Mouse (Mus musculus) small intestine, adult 2 months (tissue): ENCODE measurements around the gene Mrpl10. TPM values are rescaled to one million over a fixed set of nuclear protein-coding genes. Genes with fewer than 3 reads are reported as not detected.

Source experiments
- H3K27ac ChIP-seq: fragments of 200-500 bp; 2 replicates; pipeline ENCODE4 v1.5.1; 2012; ENCODE audit warnings: low read depth, low read length, control low read depth, inconsistent platforms; ENCODE audit not compliant: insufficient read depth
- H3K27me3 ChIP-seq: fragments of 200-500 bp; 2 replicates; pipeline ENCODE4 v1.6.1; 2012; ENCODE audit warnings: mild to moderate bottlenecking, moderate library complexity, low read length, inconsistent platforms; ENCODE audit not compliant: control insufficient read depth, insufficient read depth
- H3K36me3 ChIP-seq: fragments of 200-500 bp; 2 replicates; pipeline ENCODE4 v1.6.1; 2012; ENCODE audit warnings: mild to moderate bottlenecking, low read length, control low read depth, inconsistent platforms; ENCODE audit not compliant: control insufficient read depth, insufficient read depth
- H3K4me1 ChIP-seq: fragments of 200-500 bp; 2 replicates; pipeline ENCODE4 v1.6.1; 2012; ENCODE audit warnings: low read length, inconsistent platforms, mixed read lengths; ENCODE audit not compliant: control insufficient read depth, insufficient read depth, insufficient read length
- H3K4me3 ChIP-seq: fragments of 200-500 bp; 2 replicates; pipeline ENCODE4 v1.5.1; 2012; ENCODE audit warnings: low read depth, mild to moderate bottlenecking, control low read depth, inconsistent platforms, low read length, moderate library complexity
- CTCF ChIP-seq: fragments of 200-500 bp; IDR thresholded peaks from 2 replicates; pipeline ENCODE4 v1.5.1; 2012; ENCODE audit warnings: low read depth, mild to moderate bottlenecking, control low read depth, inconsistent platforms, low read length, moderate library complexity, mixed read lengths; ENCODE audit not compliant: insufficient replicate concordance, insufficient read length; ENCODE audit errors: extremely low read depth
- POLR2A ChIP-seq: fragments of 200-500 bp; IDR thresholded peaks from 2 replicates; pipeline ENCODE4 v1.6.1; 2012; ENCODE audit warnings: low read depth, mild to moderate bottlenecking, control low read depth, inconsistent platforms, low read length, moderate library complexity
- WGBS: fragments of 180-500 bp; shearing (Covaris S2); methylation state at CpG from one replicate; pipeline ENCODE4 v1.1.7; 2018; 5-methylcytosine and 5-hydroxymethylcytosine counted together
- polyA plus RNA-seq: library from polyadenylated mRNA; depleted of rRNA; stranded (reverse); fragments of >200 nt; gene quantifications from 2 replicates; pipeline ENCODE4 v1.2.3, GENCODE M21; 2012

Gene Mrpl10
- polyA plus RNA-seq, 1 experiment: 59.3 TPM

GRCm38 (mm10) chr11:97063921-97064295 lies 22.5 kb downstream of the Mrpl10 start:
- Histone ChIP-seq H3K4me3 (no peak overlapping the region), H3K4me1 (peaks cover 13% of the 10 kb centered on the region), H3K27ac (no peak overlapping the region), H3K36me3 (peaks cover 56% of the 10 kb centered on the region), H3K27me3 (no peaks in the 10 kb centered on the region)
- WGBS: 59% methylated on average over 3 of the region's 3 CpGs
- peak; percentile 19; the same call in 1 of the 2 replicates for TF ChIP-seq CTCF
- TF ChIP-seq POLR2A: no peak

GRCm38 (mm10) chr11:97065538-97066295 lies 24.4 kb downstream of the Mrpl10 start:
- WGBS: 88% methylated on average over 12 of the region's 12 CpGs
- Histone ChIP-seq H3K27ac (no peak overlapping the region), H3K27me3 (no peaks in the 10 kb centered on the region), H3K4me1 (peaks cover 21% of the 10 kb centered on the region), H3K36me3 (peaks cover 40% of the 10 kb centered on the region), H3K4me3 (no peak overlapping the region)
- no peak for TF ChIP-seq CTCF
- no peak for TF ChIP-seq POLR2A

- TF ChIP-seq POLR2A (no peak), CTCF (no peak)
- Histone ChIP-seq H3K4me3 (no peak overlapping the region; the same call in 1 of the 2 replicates), H3K27me3 (no peaks in the 10 kb centered on the region), H3K36me3 (peaks cover 30% of the 10 kb centered on the region), H3K27ac (no peak overlapping the region), H3K4me1 (peaks cover 21% of the 10 kb centered on the region)
- WGBS: 51% methylated on average over 22 of the region's 22 CpGs
Observed at GRCm38 (mm10) chr11:97066656-97067360, 25.4 kb downstream of the Mrpl10 start.

GRCm38 (mm10) chr11:97069333-97069732 lies 28.0 kb downstream of the Mrpl10 start:
- Histone ChIP-seq H3K36me3 (peaks cover 28% of the 10 kb centered on the region), H3K27me3 (no peaks in the 10 kb centered on the region), H3K4me1 (peaks cover 19% of the 10 kb centered on the region), H3K4me3 (no peak overlapping the region), H3K27ac (no peak overlapping the region)
- 49% methylated on average over 1 of the region's 1 CpGs for WGBS
- no peak for TF ChIP-seq POLR2A
- TF ChIP-seq CTCF: no peak

GRCm38 (mm10) chr11:97069770-97070169 lies 28.4 kb downstream of the Mrpl10 start:
- Histone ChIP-seq H3K27me3 (no peaks in the 10 kb centered on the region), H3K4me1 (peaks cover 19% of the 10 kb centered on the region), H3K27ac (no peak overlapping the region), H3K4me3 (no peak overlapping the region), H3K36me3 (peaks cover 27% of the 10 kb centered on the region)
- TF ChIP-seq POLR2A (no peak), CTCF (no peak)
- WGBS: 19% methylated on average over 2 of the region's 2 CpGs

- peaks cover 19% of the 10 kb centered on the region for H3K4me1 ChIP-seq
- no peak overlapping the region for H3K27ac ChIP-seq
- 73% methylated on average over 1 of the region's 1 CpGs for WGBS
- H3K36me3 ChIP-seq: peaks cover 23% of the 10 kb centered on the region
- TF ChIP-seq CTCF: no peak
- TF ChIP-seq POLR2A: no peak
- H3K27me3 ChIP-seq: no peaks in the 10 kb centered on the region
- no peak overlapping the region for H3K4me3 ChIP-seq
Observed at GRCm38 (mm10) chr11:97071129-97071528, 29.8 kb downstream of the Mrpl10 start.

GRCm38 (mm10) chr11:97072533-97072932 lies 31.2 kb downstream of the Mrpl10 start:
- Histone ChIP-seq H3K27me3 (no peaks in the 10 kb centered on the region), H3K36me3 (peaks cover 12% of the 10 kb centered on the region), H3K4me1 (peaks cover 12% of the 10 kb centered on the region), H3K27ac (no peak overlapping the region), H3K4me3 (no peak overlapping the region)
- 29% methylated on average over 3 of the region's 3 CpGs for WGBS
- TF ChIP-seq POLR2A: no peak
- TF ChIP-seq CTCF: peak; percentile 40; the same call in 1 of the 2 replicates
